ENCODE assay signal across 8 mouse cellular contexts in genomic region chr1:74007398-74008050, GRCm38 (mm10).
DNase-seq lines count a peak whose midpoint lies in the region; ATAC-seq lines count a peak whose summit lies in the region.

No protein-coding gene starts in this region.

- H3K4me3 ChIP-seq in liver, embryonic 13.5 days (replicated peaks), result no peak overlapping the region

- no peak overlapping the region for H3K9ac ChIP-seq in liver, embryonic 13.5 days

- H3K4me2 ChIP-seq in liver, embryonic 13.5 days, result no peak overlapping the region

- H3K4me1 ChIP-seq in liver, embryonic 13.5 days (replicated peaks), result peaks cover 39% of the 10 kb centered on the region

- WGBS in liver, embryonic 13.5 days (ENCODE audit: insufficient replicate concordance), result 16% methylated on average over 7 of the region's 7 CpGs

- peak overlapping the region; percentile 15 for H3K27ac ChIP-seq in liver, embryonic 13.5 days

- ATAC-seq in activated CD4-positive, CD25-positive, alpha-beta regulatory T cell, adult 4 months, result peak; percentile 36
- ATAC-seq in liver, embryonic 13.5 days (ENCODE audit: low read depth), result 0 out of 2 replicates have a peak, but pooled peaks have one; percentile 27

- no peaks in the 10 kb centered on the region for H3K9me3 ChIP-seq in liver, embryonic 13.5 days (replicated peaks)

- H3K36me3 ChIP-seq in liver, embryonic 13.5 days, result no peaks in the 10 kb centered on the region

- DNase-seq in 3T3-L1 (ENCODE audit: low read depth, low spot score), result peak; percentile 57
- DNase-seq in heart, postnatal 25 days (ENCODE audit: low spot score), result peak; percentile 72
- DNase-seq in liver, embryonic 13.5 days, result no peak
- DNase-seq in urinary bladder, postnatal 10 days (ENCODE audit: low spot score), result no peak
- DNase-seq in cerebellum, adult 9-11 months, result no peak
- no peak for DNase-seq in adipocyte (ENCODE audit: low spot score)
- DNase-seq in layer of hippocampus, adult 11-12 months (ENCODE audit: low spot score), result no peak

- intact Hi-C loops in heart, postnatal 25 days (cut with DNase I), result no loop called here

- no peaks in the 10 kb centered on the region for H3K27me3 ChIP-seq in liver, embryonic 13.5 days

Comparison
In these comparisons a context has a peak if more than half of its experiments do, and no peak if none do; other contexts are left out.
1. DNase-seq: peak in 3T3-L1 (single experiment) and heart, postnatal 25 days (single experiment); none in liver, embryonic 13.5 days (single experiment), urinary bladder, postnatal 10 days (single experiment), cerebellum, adult 9-11 months (single experiment), adipocyte (single experiment) and layer of hippocampus, adult 11-12 months (single experiment).